Mouse (Mus musculus) spleen, postnatal 0 days (tissue): ENCODE measurements around the gene Gm4969. TPM values are rescaled to one million over a fixed set of nuclear protein-coding genes. Genes with fewer than 3 reads are reported as not detected.

Source experiments
- polyA plus RNA-seq: library from polyadenylated mRNA; unstranded; fragments of >200 nt; fragmentation: Nextera tagmentation; extraction: Ambion mirVana; gene quantifications from 2 replicates; pipeline ENCODE4 v1.2.1, GENCODE M21; 2015

The Gm4969 gene
- 0.25 and 0.51 TPM in 2 replicates for polyA plus RNA-seq

DNA sequence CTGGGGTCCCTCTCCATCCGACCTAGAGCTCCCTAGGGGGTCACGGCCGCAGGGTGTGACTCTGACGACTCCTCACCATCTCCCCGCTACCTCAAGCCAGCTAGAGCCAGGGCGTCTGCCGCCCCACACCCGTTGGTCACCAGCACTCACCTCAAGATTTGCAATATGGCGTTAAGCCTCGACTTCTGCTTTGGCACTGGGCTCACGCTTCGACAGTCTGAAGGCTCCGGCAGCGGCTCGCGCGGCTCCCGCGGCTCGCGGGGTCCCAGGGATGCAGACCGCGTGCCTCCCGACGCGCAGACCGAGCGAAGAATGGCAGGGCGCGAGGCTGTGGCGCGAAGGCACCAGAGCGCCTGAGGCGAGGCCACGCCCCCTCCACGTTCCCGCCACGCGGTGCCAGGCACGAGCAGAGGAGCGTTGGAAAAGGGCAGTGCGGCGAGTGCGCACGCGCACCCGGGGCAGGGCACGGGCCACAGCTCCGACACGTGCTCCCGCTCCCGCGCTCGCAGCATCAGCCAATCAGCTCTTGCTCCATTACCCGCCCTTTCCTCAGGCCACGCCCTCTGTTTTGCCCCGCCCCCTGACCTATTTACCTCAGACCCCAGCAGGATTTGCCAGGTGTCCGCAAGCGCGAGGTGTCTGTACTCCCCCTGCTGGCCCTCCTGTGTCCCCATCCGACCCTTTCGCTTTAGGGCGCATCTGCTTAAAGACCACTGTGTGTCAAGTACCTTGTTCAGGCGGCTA, at the start of gene Gm4969:
Gm4969 (minus strand) TSS at position 341 of the 744 bp plus-strand sequence.

DNA sequence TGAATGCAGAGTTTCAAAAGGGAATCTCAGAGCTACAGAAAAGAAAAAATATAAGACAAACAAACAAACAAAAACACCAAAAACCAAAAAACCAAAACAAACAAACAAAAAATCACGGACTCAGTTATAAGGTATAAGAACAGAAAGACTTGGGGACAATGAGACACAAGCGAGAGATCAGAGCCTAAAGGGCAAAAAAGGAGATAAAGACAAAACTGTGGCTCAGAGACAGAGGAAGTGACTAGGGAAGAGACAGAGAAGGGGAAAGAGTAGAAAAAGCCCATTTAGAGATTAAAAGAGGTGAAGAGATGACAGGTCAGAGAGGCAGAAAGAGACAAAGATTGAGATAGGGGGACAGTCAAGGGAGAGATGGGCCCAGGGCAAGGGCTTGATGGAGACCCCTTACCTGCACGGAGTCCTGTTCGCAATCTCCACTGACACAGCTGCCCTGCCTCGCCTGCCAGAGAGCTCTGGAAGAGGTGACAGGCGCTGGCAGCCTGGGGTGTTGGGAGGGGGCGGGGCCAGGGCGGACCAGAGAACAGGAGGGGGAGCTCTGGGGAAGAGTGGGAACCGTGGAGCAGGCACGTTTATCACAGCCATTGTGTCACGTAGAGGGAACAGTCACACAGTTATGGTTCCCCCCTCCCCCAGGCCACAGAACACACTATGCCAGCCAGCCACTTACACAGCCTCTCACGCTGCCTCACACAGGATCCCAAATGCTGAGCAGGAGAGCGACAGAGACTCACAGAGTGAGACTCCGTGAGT, 47.7 kb upstream of the Gm4969 start, which contains the start of gene Gipr:
Gipr (minus strand) TSS at position 472 of the 768 bp plus-strand sequence.

GRCm38 (mm10) chr7:19149626-19150025, 31.5 kb upstream of the Gm4969 start, which contains the start of gene Snrpd2:
Snrpd2 (plus strand) TSS chr7:19149722.

DNA sequence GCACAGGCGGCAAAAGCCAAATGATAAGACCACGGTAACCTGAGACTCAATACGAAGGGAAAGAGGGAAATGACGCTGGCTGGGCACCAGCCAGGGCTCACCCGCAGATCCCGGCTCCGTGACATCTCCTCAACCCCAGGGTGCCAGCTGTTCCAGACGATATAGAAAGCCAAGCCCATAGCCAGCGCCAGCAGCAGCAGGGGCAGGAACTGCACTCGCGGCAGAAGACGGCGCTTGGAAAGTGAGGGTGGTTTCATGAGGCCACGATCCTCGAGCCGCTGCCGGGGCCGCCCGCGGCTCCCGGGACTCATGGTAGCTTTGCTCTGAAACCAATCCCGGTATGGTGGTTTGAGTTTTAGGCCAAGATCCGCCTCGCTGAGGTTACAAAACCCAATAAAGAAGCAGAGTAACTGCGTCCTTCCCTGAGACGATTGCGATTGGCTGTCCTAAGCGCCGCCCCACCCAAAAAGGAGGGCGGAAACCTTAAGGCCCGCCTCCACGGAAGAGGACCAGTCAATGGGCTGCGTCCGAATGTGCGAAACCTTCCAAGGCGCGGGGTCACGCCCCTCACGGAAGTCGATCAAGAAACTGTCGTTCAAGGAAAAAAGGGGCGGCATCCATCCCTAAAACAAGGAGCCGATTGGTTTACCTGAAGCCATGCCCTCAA, 30.8 kb upstream of the Gm4969 start, which contains the start of gene Qpctl:
Qpctl (minus strand) TSS at position 417 of the 667 bp plus-strand sequence.

DNA sequence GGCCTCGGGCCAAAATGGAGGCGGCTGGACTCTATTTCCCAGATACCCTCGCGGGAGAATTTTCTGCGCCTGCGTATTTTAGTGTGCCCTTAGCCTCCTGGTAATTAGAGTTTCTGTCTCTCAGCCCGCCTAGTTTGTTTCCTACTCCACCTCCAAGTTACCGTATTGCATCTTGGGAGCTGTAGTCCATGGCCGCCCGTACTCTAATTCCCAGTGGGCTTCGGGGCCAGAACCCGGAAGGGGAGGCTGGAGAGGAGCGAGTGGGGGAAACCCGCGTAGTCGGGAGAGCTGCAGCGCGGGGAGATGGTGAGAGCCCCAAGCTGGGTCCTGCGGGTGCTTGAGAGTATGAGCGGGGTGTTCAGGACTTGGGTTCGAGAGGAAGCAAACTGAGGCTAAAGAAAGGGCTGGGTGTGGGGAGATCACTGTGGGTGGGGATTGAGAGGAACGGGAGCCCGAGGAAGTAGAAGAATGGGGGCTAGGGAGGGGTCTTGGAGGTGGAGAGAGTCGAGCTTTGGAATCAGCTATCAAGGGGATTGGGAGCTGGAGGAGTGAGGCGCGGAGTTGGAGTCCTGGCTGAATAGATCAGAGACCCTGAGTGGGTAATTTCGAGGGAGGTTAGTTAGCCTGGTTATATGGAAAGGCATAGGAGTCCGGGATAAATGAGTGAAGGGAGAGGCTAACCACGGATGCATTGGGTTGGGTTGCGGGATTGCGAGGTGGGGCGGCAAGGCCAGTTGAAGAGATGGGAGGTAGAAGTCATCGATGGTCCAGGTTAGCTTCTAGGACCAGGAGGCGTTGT, 1.7 kb upstream of the Gm4969 start, which contains the start of gene Fbxo46:
Fbxo46 (plus strand) TSS at position 229 of the 799 bp plus-strand sequence.

GRCm38 (mm10) chr7:19094471-19094825, 23.7 kb downstream of the Gm4969 start, which contains the start of gene Six5:
Six5 (plus strand) TSS chr7:19094594.

GRCm38 (mm10) chr7:19083701-19084100, 34.5 kb downstream of the Gm4969 start, which contains the start of gene Dmpk:
Dmpk (plus strand) TSS chr7:19083849.

GRCm38 (mm10) chr7:19075723-19076585, 42.2 kb downstream of the Gm4969 start, which contains the start of gene Dmwd:
Dmwd (plus strand) TSS chr7:19076227.

DNA sequence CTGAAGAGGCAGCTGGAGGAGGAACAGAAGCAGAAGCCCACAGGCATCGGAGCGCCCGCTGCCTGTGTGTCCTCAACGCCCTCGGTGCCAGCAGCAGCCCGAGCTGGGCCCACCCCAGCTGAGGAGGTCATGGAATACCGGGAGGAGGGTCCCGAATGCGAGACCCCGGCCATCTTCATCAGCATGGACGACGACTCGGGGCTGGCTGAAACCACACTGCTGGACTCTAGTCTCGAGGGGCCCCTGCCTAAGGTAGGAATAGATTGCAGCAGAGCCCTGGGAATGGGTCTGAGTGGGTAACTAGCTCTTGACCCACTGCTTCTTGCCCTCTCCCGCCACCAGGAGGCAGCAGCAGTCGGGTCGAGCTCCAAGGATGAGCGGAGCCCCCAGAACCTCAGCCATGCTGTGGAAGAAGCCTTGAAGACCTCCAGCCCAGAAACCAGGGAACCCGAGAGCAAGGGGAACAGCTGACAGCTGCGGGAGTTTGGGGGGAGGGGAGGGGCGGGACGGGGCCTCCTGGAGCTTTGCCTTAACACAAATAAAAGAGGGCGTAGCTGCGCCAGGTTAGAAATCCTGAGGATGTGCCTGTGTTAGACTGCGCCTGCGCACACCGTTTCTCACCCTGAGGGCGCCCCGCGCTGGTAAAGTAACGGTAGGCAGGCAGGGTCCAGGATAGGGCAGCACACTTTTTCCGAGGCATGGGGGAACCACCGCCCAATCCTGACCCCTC, 64.0 kb downstream of the Gm4969 start, which contains the start of gene Rsph6a:
Rsph6a (plus strand) TSS at position 644 of the 730 bp plus-strand sequence.

Other genes starting within 250 kb of the Gm4969 start
- gene Pglyrp1, start 247.0 kb downstream of the Gm4969 start, polyA plus RNA-seq = 247 and 352 TPM in 2 replicates
- 12.5 and 14.3 TPM in 2 replicates for gene Ccdc61, start 208.0 kb downstream of the Gm4969 start, polyA plus RNA-seq
- gene Nova2, start 192.5 kb downstream of the Gm4969 start, polyA plus RNA-seq = 0.31 and 0.36 TPM in 2 replicates
- gene Nanos2, start 131.0 kb downstream of the Gm4969 start, polyA plus RNA-seq = not detected in 2 replicates
- 1.1 and 1.4 TPM in 2 replicates for gene Mypop, start 127.1 kb downstream of the Gm4969 start, polyA plus RNA-seq
- gene Irf2bp1, start 114.3 kb downstream of the Gm4969 start, polyA plus RNA-seq = 7.4 and 8.6 TPM in 2 replicates
- 0.15 and 0.19 TPM in 2 replicates for gene Foxa3, start 94.8 kb downstream of the Gm4969 start, polyA plus RNA-seq
- gene Sympk, start 94.0 kb downstream of the Gm4969 start, polyA plus RNA-seq = 11.2 and 11.7 TPM in 2 replicates
- gene Rsph6a, start 63.7 kb downstream of the Gm4969 start, polyA plus RNA-seq = not detected in 2 replicates
- 5.5 and 7.2 TPM in 2 replicates for gene Dmwd, start 42.1 kb downstream of the Gm4969 start, polyA plus RNA-seq
- 9.4 and 11.5 TPM in 2 replicates for gene Dmpk, start 34.5 kb downstream of the Gm4969 start, polyA plus RNA-seq
- 1.4 and 2.4 TPM in 2 replicates for gene Six5, start 23.8 kb downstream of the Gm4969 start, polyA plus RNA-seq
- gene Fbxo46, start 1.5 kb upstream of the Gm4969 start, polyA plus RNA-seq = 7.2 and 8.3 TPM in 2 replicates
- 6.5 and 7.0 TPM in 2 replicates for gene Qpctl, start 30.9 kb upstream of the Gm4969 start, polyA plus RNA-seq
- 84.5 and 92.5 TPM in 2 replicates for gene Snrpd2, start 31.4 kb upstream of the Gm4969 start, polyA plus RNA-seq
- gene Gipr, start 47.8 kb upstream of the Gm4969 start, polyA plus RNA-seq = 0.04 and 0.06 TPM in 2 replicates
- gene Eml2, start 58.1 kb upstream of the Gm4969 start, polyA plus RNA-seq = 3.9 and 5.1 TPM in 2 replicates
- gene Gpr4, start 94.2 kb upstream of the Gm4969 start, polyA plus RNA-seq = 0.59 and 0.81 TPM in 2 replicates
- gene Opa3, start 110.0 kb upstream of the Gm4969 start, polyA plus RNA-seq = 14.7 and 14.8 TPM in 2 replicates
- gene Vasp, start 153.4 kb upstream of the Gm4969 start, polyA plus RNA-seq = 71.2 and 86.4 TPM in 2 replicates
- gene Ppm1n, start 161.7 kb upstream of the Gm4969 start, polyA plus RNA-seq = 0.18 and 0.19 TPM in 2 replicates
- 4.2 and 4.7 TPM in 2 replicates for gene Rtn2, start 164.3 kb upstream of the Gm4969 start, polyA plus RNA-seq
- gene Fosb, start 191.7 kb upstream of the Gm4969 start, polyA plus RNA-seq = 0.07 TPM in 1 of 2 replicates, not detected in the other
- 25.0 and 25.6 TPM in 2 replicates for gene Ercc1, start 226.4 kb upstream of the Gm4969 start, polyA plus RNA-seq
- 14.4 and 16.6 TPM in 2 replicates for gene Cd3eap, start 241.1 kb upstream of the Gm4969 start, polyA plus RNA-seq
- 1.8 and 2.3 TPM in 2 replicates for gene Ppp1r13l, start 241.4 kb upstream of the Gm4969 start, polyA plus RNA-seq